Mouse (Mus musculus) stomach, embryonic 15.5 days (tissue): ENCODE measurements around the gene Snx11. TPM values are rescaled to one million over a fixed set of nuclear protein-coding genes. Genes with fewer than 3 reads are reported as not detected.

Experiments
- ATAC-seq: fragments of 200-750 bp; cut with Nextera tagmentation; 2 replicates; pipeline ENCODE4 v1.8.0; 2017; ENCODE audit warnings: low read depth, moderate number of reproducible peaks, moderate TSS enrichment; ENCODE audit not compliant: insufficient read depth, low FRiP score
- H3K27ac ChIP-seq: fragments of 300-500 bp; sonication (generic); 2 replicates; pipeline ENCODE4 v1.5.1; 2015; ENCODE audit warnings: mild to moderate bottlenecking, inconsistent platforms
- H3K27me3 ChIP-seq: fragments of 300-500 bp; sonication (generic); replicated peaks from 2 replicates; pipeline ENCODE4 v1.6.1; 2015; ENCODE audit warnings: inconsistent platforms
- H3K36me3 ChIP-seq: fragments of 300-500 bp; sonication (generic); 2 replicates; pipeline ENCODE4 v1.6.1; 2015; ENCODE audit warnings: inconsistent platforms
- H3K4me1 ChIP-seq: fragments of 300-500 bp; sonication (generic); 2 replicates; pipeline ENCODE4 v1.6.1; 2015; ENCODE audit warnings: inconsistent platforms
- H3K4me2 ChIP-seq: fragments of 300-500 bp; sonication (generic); 2 replicates; pipeline ENCODE4 v1.6.1; 2015; ENCODE audit warnings: mild to moderate bottlenecking, inconsistent platforms
- H3K4me3 ChIP-seq: fragments of 300-500 bp; sonication (generic); replicated peaks from 2 replicates; pipeline ENCODE4 v1.5.1; 2015; ENCODE audit warnings: inconsistent platforms
- H3K9ac ChIP-seq: fragments of 300-500 bp; sonication (generic); 2 replicates; pipeline ENCODE4 v1.6.1; 2015; ENCODE audit warnings: inconsistent platforms
- H3K9me3 ChIP-seq: fragments of 300-500 bp; sonication (generic); 2 replicates; pipeline ENCODE4 v1.6.1; 2016; ENCODE audit warnings: inconsistent platforms
- WGBS: fragments of 180-500 bp; shearing (Covaris S2); methylation state at CpG from one replicate; pipeline ENCODE4 v1.1.7; 2015; 5-methylcytosine and 5-hydroxymethylcytosine counted together
- polyA plus RNA-seq: library from polyadenylated mRNA; unstranded; fragments of >200 nt; fragmentation: Nextera tagmentation; extraction: Ambion mirVana; gene quantifications from 2 replicates; pipeline ENCODE4 v1.2.1, GENCODE M21; 2015

Snx11 gene
- polyA plus RNA-seq = 16.5 and 17.4 TPM in 2 replicates

DNA sequence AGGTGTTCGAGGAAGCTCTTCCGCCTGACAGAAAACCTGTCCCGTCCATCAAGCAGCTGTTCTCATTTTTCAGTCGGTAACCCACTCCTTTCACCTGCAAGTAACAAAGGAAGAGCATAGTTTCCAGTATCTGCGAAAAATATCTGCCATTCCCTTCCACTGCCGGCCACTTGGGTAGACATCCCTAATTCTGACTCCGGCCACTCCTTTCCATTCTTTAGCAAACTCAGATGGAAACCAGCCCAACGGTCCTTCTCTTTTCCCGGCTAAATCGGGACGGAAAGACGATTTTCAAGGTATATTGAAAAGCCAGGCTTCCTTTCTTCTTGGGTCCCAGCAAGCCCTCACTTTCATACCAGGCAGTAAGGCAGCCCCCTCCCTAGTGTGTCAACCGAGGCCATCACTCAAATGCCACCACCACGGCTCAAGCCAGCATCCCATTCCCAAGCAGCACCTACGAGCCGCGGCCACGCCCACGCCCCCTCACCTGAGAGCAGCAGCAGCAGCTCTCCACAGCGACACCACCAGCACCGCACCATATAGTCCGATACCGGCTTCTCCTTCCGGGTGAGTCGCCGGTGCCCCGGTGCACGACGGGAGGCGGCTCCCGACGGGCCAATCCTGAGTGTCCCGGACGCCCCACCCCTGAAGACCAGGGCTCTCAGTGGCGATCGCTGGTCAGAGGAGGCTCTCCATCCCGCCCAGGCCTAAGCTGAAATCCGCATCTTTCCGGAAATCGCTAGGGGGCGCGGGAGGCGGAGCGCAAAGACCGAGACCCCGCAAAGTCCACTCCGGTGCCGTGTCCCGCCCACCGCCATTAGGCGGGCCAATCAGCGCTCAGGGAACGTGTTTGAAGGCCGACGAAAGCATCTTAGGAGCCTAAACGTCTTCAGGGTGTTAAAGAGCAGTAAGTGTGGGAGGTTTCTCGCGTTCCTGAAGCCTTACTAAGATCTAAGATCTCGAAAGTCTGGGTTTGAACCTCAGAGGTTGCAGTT is at the start of gene Snx11:
Gene Snx11, minus strand, starts transcription at position 592 of the 995 bp plus-strand sequence.
- Histone ChIP-seq H3K4me1 (peaks cover 9% of the 10 kb centered on the region), H3K36me3 (no peaks in the 10 kb centered on the region), H3K4me3 (peak within 1 kb of the TSS; percentile 79), H3K27me3 (no peaks in the 10 kb centered on the region), H3K27ac (peak within 1 kb of the TSS; percentile 70), H3K9ac (peak within 1 kb of the TSS; percentile 53), H3K4me2 (peak within 1 kb of the TSS; percentile 85), H3K9me3 (no peaks in the 10 kb centered on the region)
- WGBS = 2% methylated on average over 59 of the region's 59 CpGs
- peak; percentile 99 for ATAC-seq

DNA sequence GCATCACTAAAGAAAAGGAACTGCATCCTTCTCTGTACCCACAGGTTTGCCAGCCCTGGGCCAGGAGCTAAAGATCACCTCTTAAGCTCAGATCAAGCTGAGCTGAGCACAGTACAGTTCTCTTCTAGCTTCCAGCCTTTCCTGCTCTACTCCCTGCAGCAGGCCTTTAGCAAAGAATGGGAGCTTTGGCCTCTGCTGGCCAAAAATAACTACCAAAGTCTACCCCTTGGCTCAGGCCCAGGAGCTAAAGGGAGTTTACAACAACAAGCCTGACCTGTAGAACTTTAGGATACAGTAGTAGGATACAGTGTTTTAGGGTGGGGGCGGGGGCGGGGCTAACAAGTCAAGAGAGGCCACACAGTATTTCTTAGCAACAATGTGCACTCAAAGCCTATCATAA is 49.1 kb upstream of the Snx11 start:
- H3K4me1 ChIP-seq = peaks cover 61% of the 10 kb centered on the region
- WGBS = 52% methylated on average over 2 of the region's 2 CpGs
- peak overlapping the region; percentile 41 for H3K4me2 ChIP-seq
- peaks cover 19% of the 10 kb centered on the region for H3K36me3 ChIP-seq
- no peaks in the 10 kb centered on the region for H3K9me3 ChIP-seq
- H3K27ac ChIP-seq = peak overlapping the region; percentile 44
- H3K9ac ChIP-seq = no peak overlapping the region
- no peak for ATAC-seq
- no peak overlapping the region; the same call in 1 of the 2 replicates for H3K4me3 ChIP-seq
- no peaks in the 10 kb centered on the region for H3K27me3 ChIP-seq

DNA sequence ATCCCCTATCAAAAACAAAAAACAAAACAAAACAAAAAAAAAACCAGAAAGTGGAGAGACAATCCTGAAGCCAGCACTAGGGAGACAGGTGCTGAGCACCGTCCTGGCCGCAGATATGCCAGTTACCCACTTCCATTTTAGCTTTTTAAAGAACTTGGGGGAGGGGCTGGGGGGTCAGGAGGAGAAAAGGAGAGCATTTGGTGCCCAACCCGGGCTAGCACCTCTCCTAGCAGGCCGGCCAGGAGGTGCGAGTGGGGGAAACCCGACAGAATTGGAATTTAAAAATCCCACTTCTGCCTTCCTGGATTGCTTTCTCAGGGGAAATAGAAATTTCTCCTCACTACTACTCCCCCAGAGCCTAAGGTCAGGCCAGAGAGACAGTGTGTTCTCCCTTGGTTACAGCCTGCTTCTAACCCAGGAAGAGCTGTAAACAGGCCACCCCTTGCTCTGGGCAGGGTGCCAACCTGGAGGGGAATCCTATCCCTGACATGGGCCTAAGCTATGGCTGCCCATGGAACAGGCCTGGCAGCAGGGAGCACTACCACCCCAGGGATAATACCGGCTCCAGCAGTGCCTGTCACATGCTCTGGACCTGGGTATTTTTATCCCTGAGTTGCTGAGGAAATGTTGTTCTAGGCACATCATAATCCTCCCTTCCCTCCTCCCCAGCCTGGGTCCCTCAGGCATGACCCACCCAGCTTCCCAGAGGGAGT is 47.6 kb upstream of the Snx11 start:
- H3K9ac ChIP-seq = no peak overlapping the region
- peaks cover 34% of the 10 kb centered on the region for H3K36me3 ChIP-seq
- ATAC-seq = no peak
- H3K4me3 ChIP-seq = peak overlapping the region; percentile 47
- WGBS = 38% methylated on average over 7 of the region's 7 CpGs
- H3K27ac ChIP-seq = peak overlapping the region; percentile 84
- H3K27me3 ChIP-seq = no peaks in the 10 kb centered on the region
- no peaks in the 10 kb centered on the region for H3K9me3 ChIP-seq
- peak overlapping the region; percentile 95 for H3K4me2 ChIP-seq
- H3K4me1 ChIP-seq = peaks cover 61% of the 10 kb centered on the region

DNA sequence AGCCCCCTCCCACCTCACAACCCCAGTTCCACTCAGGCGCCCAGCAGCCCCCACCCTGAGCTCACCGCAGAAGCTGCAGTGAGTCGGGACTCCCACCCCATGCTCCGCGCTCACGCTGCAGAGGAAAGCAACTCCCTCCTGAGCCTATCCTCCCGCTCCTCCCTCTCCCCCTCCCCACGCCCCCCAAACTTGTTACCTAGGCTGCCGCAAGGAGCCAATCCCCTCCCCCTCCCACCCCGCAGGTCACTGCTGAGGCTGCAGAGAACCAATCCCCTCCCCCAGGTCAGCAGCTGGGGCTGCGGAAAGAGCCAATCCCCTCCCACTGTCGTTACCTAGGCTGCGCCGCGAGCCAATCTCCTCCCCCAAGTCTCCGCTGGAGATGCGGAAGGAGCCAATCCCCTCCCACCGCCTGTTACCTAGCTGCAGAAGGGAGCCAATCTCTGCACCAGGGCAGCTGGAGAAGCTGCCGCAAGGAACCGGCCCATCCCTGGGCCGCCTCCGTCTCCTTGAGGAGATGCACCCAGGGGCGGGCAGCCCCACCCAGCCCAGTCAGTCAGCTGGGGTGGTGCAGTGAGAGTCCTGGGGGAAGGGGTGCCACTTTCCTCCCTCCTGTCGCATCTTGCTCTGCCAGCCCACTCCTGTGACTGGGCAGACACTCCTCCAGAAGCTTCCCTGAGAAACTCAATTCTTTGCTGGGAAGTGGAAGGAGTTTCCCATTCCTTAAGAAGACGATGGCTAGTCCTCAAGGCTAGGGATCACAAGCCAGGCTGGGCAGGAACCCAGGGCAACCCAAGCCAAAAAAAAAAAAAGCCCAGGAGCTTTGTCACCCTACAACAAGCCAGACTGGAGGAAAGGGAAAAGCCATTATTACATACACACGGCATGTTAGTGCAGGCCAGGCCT is 46.8 kb upstream of the Snx11 start:
- peak; percentile 88 for ATAC-seq
- Histone ChIP-seq H3K27ac (peak overlapping the region; percentile 84), H3K9me3 (no peaks in the 10 kb centered on the region), H3K27me3 (no peaks in the 10 kb centered on the region), H3K9ac (peak overlapping the region; percentile 25; the same call in 1 of the 2 replicates), H3K4me2 (peak overlapping the region; percentile 95), H3K4me1 (peaks cover 61% of the 10 kb centered on the region), H3K4me3 (peak overlapping the region; percentile 47), H3K36me3 (peaks cover 41% of the 10 kb centered on the region)
- under 1% methylated on average over 23 of the region's 26 CpGs for WGBS

DNA sequence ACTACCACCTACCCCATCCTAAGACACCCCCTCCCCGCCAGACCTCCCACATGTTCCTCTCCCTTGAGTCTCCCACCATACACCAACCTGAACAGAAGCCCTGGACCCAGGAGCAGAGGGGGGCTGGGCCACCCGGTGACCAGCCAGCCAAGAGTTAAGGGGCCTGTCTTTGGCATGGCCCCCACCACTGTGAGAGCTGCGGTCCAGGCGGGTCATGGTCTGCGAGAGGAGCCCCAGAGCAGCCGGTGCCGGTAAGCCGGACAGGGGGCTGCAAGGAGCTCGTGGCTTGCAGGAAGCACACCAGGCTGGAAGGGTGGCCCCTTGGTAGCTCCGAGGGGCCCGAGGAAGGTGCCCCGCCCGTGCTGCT is 46.1 kb upstream of the Snx11 start:
- peak overlapping the region; percentile 95 for H3K4me2 ChIP-seq
- peak overlapping the region; percentile 47 for H3K4me3 ChIP-seq
- WGBS = 9% methylated on average over 13 of the region's 13 CpGs
- peak; percentile 4; the same call in 1 of the 2 replicates for ATAC-seq
- peak overlapping the region; percentile 84 for H3K27ac ChIP-seq
- peaks cover 48% of the 10 kb centered on the region for H3K36me3 ChIP-seq
- H3K27me3 ChIP-seq = no peaks in the 10 kb centered on the region
- peak overlapping the region; percentile 25 for H3K9ac ChIP-seq
- H3K4me1 ChIP-seq = peaks cover 57% of the 10 kb centered on the region
- no peaks in the 10 kb centered on the region for H3K9me3 ChIP-seq

DNA sequence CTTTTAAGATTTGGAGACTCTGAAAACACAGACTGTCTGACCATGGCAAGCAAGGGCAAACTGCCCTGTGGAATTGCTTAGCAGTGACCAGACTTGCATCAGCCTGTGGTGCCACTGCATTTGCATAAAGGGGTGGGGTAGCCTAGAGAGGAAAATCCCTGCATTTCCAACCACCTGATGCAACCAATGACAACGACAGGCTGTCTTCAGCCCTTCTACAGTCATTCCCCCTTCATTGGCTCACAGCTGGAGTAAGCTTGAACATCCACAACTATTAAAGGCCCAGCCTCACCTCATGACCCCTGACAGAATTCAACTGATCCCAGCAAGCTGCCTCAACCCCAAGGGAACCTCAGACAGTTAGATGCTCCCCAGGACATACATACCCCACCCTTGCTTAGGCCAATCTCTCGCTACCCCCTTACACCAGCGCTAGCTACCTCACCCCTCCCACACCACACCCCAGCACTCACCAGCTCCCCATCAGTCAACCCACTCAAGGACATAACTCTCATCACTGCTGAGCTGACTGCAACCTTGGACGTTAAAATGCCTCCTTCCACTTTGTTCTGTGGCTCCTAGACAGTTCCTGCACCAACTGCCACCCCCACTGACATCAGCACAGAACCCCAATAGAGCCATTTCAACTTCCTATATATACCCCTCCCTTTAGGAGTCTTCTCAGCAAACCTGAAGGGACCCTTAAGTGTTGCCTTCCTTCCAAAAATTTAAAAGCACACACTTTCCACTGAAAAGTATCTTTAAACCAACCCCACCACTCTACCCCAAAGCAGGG is 45.5 kb upstream of the Snx11 start:
- Histone ChIP-seq H3K27ac (peak overlapping the region; percentile 84; the same call in 1 of the 2 replicates), H3K4me1 (peaks cover 52% of the 10 kb centered on the region), H3K9ac (no peak overlapping the region)

DNA sequence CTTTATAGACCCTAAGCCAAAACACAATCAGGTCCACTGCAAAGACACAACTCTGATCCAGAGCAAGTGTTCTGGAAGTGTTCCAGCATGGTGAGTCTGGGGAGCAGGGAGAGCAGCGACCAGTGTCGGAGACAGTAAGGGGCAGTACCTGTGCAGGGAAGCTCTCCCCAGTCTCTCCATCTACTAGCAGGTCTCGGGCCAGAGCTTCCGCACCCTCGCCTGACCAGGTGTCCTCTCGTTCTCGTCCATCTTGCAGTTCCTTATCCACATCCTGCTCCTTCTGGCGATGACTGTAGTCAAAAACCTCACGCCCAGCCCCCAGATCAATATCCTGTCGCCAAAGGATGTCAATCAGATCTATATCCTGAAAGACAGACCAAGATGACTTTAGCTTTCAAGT is 44.6 kb upstream of the Snx11 start:
- no peaks in the 10 kb centered on the region for H3K27me3 ChIP-seq
- H3K4me3 ChIP-seq = no peak overlapping the region
- no peak overlapping the region for H3K9ac ChIP-seq
- H3K9me3 ChIP-seq = no peaks in the 10 kb centered on the region
- no peak for ATAC-seq
- H3K4me1 ChIP-seq = peaks cover 42% of the 10 kb centered on the region
- H3K27ac ChIP-seq = no peak overlapping the region
- peaks cover 52% of the 10 kb centered on the region for H3K36me3 ChIP-seq
- 85% methylated on average over 10 of the region's 10 CpGs for WGBS
- H3K4me2 ChIP-seq = no peak overlapping the region

More for the DNA sequence above, 45.5 kb upstream of the Snx11 start:
- Histone ChIP-seq H3K27me3 (no peaks in the 10 kb centered on the region), H3K4me2 (peak overlapping the region; percentile 95), H3K4me3 (peak overlapping the region; percentile 47), H3K36me3 (peaks cover 53% of the 10 kb centered on the region), H3K9me3 (no peaks in the 10 kb centered on the region)
- WGBS = 34% methylated on average over 4 of the region's 4 CpGs
- no peak for ATAC-seq

DNA sequence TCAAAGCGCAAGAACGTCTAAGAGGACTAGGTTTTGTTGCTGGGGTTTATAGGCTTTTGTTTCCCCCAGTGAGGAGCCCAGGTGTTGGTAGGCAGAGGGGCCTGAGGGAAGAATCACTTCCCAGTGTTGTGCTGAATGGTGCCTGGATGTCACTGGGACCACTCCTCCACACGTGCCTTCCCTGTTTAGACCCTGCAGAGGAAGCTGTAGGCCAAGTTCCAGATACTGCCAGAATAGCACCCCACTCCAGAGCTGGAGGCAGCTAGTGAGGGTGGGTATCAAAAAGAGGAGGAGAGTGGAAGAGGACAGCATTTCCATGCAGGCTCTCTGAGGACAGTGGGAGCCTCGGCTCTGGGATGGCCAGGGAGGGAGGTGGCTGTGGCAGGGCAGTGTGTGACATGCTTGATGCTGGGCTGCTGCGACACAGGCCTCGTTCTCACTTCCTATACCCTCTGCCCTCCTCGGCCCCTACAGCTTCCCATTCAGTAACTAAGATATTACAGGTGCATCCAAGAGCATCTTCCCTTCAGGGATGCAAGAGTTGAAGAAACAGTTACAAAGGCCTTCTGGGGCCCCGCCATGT is 40.9 kb upstream of the Snx11 start:
- Histone ChIP-seq H3K27me3 (no peaks in the 10 kb centered on the region), H3K36me3 (peaks cover 51% of the 10 kb centered on the region), H3K4me1 (peaks cover 7% of the 10 kb centered on the region), H3K4me2 (no peak overlapping the region), H3K9me3 (no peaks in the 10 kb centered on the region), H3K4me3 (no peak overlapping the region), H3K9ac (no peak overlapping the region), H3K27ac (no peak overlapping the region)
- WGBS = 82% methylated on average over 8 of the region's 8 CpGs
- ATAC-seq = no peak

DNA sequence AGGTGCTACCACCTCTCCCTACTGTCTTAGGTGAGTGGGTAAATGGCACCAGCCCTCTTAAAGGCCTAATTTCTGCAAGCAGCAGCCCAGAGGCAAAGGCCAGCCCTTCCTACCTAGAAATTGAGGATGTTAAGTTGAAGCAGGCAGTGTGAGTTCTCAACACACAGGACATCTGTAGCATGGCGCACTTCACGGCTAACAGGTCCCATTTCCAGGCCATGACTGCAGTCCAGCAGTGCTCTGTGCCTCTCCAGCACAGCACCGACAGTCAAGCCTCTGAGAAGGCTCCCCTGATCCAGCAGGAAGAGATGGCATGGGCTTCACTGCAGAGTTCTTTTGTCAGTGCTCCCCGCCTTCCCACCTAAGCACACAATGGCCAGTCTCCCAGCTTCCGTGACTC is 39.6 kb upstream of the Snx11 start:
- H3K9me3 ChIP-seq = no peaks in the 10 kb centered on the region
- 84% methylated on average over 5 of the region's 5 CpGs for WGBS
- no peak overlapping the region for H3K9ac ChIP-seq
- no peak overlapping the region for H3K27ac ChIP-seq
- H3K4me2 ChIP-seq = no peak overlapping the region
- no peaks in the 10 kb centered on the region for H3K4me1 ChIP-seq
- H3K27me3 ChIP-seq = no peaks in the 10 kb centered on the region
- no peak for ATAC-seq
- no peak overlapping the region for H3K4me3 ChIP-seq
- peaks cover 51% of the 10 kb centered on the region for H3K36me3 ChIP-seq

DNA sequence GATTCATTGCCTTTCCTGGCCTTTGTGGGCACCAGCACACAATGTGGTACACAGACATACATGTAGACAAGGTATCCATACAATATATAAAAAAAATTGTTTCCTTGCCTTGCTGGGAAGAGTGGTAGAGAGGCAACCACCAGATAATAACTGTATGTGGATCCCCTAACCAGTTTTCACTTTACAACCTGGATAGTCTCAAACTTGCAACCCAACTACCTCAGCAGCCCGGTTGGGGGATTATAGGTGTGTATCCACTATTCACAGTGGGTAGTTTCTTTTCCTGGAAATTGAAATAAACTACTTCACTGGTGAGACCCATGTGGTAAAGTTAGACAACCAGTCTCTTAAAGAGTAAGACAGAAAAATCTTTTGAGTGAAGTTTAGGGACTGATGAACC is 39.1 kb upstream of the Snx11 start:
- Histone ChIP-seq H3K9me3 (no peaks in the 10 kb centered on the region), H3K4me2 (no peak overlapping the region), H3K4me3 (no peak overlapping the region), H3K27ac (no peak overlapping the region), H3K27me3 (no peaks in the 10 kb centered on the region), H3K4me1 (no peaks in the 10 kb centered on the region), H3K9ac (no peak overlapping the region), H3K36me3 (peaks cover 48% of the 10 kb centered on the region)
- WGBS = 85% methylated on average over 1 of the region's 1 CpGs
- no peak for ATAC-seq
